Mouse (Mus musculus) heart, postnatal 0 days (tissue): Measurements from ENCODE around the gene Caap1.

Source experiments
- CTCF ChIP-seq: IDR thresholded peaks from 2 replicates; pipeline ENCODE4 v1.5.1; 2016; ENCODE audit warnings: antibody characterized with exemption, control low read depth, low read depth
- EP300 ChIP-seq: IDR thresholded peaks from 2 replicates; pipeline ENCODE4 v1.6.1; 2016; ENCODE audit warnings: antibody characterized with exemption, low read depth

DNA sequence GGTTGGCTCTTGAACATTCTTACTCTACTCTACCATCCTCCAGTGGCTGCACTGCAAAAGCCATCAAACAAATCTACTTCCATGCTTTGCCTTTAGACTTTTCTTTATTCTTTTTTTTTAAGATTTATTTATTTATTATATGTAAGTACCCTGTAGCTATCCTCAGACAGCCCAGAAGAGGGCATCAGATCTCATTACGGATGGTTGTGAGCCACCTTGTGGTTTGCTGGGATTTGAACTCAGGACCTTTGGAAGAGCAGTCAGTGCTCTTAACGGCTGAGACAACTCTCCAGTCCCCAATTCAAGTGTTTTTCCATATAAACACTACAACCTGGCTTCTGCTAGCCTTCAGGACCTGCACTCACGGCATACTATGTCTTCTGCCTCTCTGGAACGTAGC is 44.8 kb upstream of the Caap1 start:
- TF ChIP-seq CTCF: 0 out of 2 replicates have a peak, but pooled peaks have one; percentile 6
- no peak for TF ChIP-seq EP300
